9 mouse cellular contexts compared by ENCODE assay signal in the genomic region with DNA sequence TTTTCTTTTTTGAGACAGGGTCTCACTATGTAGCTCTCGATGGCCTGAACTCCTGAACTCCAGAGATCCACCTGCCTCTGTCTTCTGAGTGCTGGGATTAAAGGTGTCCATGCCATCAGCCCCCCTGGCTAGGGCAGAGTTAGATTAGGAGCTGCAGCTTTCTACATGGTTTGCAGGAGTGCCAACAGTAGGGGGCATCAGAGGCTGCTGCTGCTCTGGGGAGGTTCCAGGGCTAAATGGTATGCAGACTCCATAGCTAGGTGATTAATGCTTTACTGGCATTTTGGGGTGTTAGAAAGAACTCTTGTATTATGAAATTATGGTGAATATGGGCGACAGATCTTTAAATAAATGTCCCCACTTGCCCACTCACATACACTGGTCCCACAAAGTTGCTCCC. TPM values are rescaled to one million over a fixed set of nuclear protein-coding genes. Genes with fewer than 3 reads are reported as not detected.
DNase-seq lines count a peak whose midpoint lies in the region; ATAC-seq and TF ChIP-seq lines count a peak whose summit lies in the region.
"Had no signal": no experiment of that assay in that cellular context is flagged by ENCODE, and none has a peak within 500 bp of the region (broad histone marks: within the 10 kb centered on the region; RNA-seq: fewer than 3 reads in every experiment).

No protein-coding gene starts in this region.

- peak; percentile 66 for TF ChIP-seq CTCF in C2C12 (IDR thresholded peaks at IDR 0.05; ENCODE audit: control insufficient read depth, insufficient read depth, insufficient read length)

- H3K4me3 ChIP-seq in hindbrain, embryonic 11.5 days (ENCODE audit: low read depth, low read length): no peak overlapping the region
- no peak overlapping the region for H3K4me3 ChIP-seq in hindbrain, embryonic 16.5 days (ENCODE audit: low read length)
- H3K4me3 ChIP-seq in C2C12 (ENCODE audit: insufficient read depth, poor library complexity, severe bottlenecking): no peak overlapping the region
- H3K4me3 ChIP-seq: neural tube, embryonic 13.5 days had no signal

- no peaks in the 10 kb centered on the region for H3K36me3 ChIP-seq in hindbrain, embryonic 11.5 days (ENCODE audit: control insufficient read depth, insufficient read depth, low read length)
- no peaks in the 10 kb centered on the region for H3K36me3 ChIP-seq in hindbrain, embryonic 16.5 days (ENCODE audit: control insufficient read depth, insufficient read depth, low read length)
- no peaks in the 10 kb centered on the region for H3K36me3 ChIP-seq in C2C12 (ENCODE audit: control insufficient read depth, insufficient read depth)
- H3K36me3 ChIP-seq: neural tube, embryonic 13.5 days had no signal

- H3K27me3 ChIP-seq in hindbrain, embryonic 11.5 days (ENCODE audit: control insufficient read depth, insufficient read depth, low read length): no peaks in the 10 kb centered on the region; the same call in 1 of the 2 replicates
- H3K27me3 ChIP-seq in hindbrain, embryonic 16.5 days (replicated peaks; ENCODE audit: control insufficient read depth, insufficient read depth, low read length): no peaks in the 10 kb centered on the region
- H3K27me3 ChIP-seq in C2C12 (ENCODE audit: control insufficient read depth, insufficient read depth, insufficient read length): no peaks in the 10 kb centered on the region

- H3K27ac ChIP-seq in hindbrain, embryonic 11.5 days (ENCODE audit: low read depth, low read length): no peak overlapping the region
- no peak overlapping the region for H3K27ac ChIP-seq in hindbrain, embryonic 16.5 days (ENCODE audit: low read depth, low read length)
- H3K27ac ChIP-seq: neural tube, embryonic 13.5 days had no signal

- no peak overlapping the region for H3K9ac ChIP-seq in hindbrain, embryonic 11.5 days (ENCODE audit: low read depth, low read length)
- H3K9ac ChIP-seq in hindbrain, embryonic 16.5 days (ENCODE audit: low read depth, low read length): no peak overlapping the region
- H3K9ac ChIP-seq: neural tube, embryonic 13.5 days had no signal

- 38% methylated on average over 2 of the region's 2 CpGs for WGBS in hindbrain, embryonic 11.5 days
- 41% methylated on average over 2 of the region's 2 CpGs for WGBS in hindbrain, embryonic 16.5 days

- peak; percentile 59 for DNase-seq in hindbrain, embryonic 11.5 days (ENCODE audit: low spot score)
- peak; percentile 35 for DNase-seq in ZHBTc4 (ENCODE audit: low read depth, low spot score)
- DNase-seq in induced T-regulatory cell, adult 2 months (ENCODE audit: low read depth): peak; percentile 10
- DNase-seq in lung, postnatal 36 days: peak; percentile 69
- no peak for DNase-seq in B cell, adult 2 months

- no peak overlapping the region for H3ac ChIP-seq in C2C12 (ENCODE audit: control insufficient read depth, insufficient read length, low read depth)

- H3K79me2 ChIP-seq in C2C12 (ENCODE audit: control insufficient read depth, insufficient read depth): no peaks in the 10 kb centered on the region

- no peaks in the 10 kb centered on the region for H3K4me1 ChIP-seq in hindbrain, embryonic 11.5 days (replicated peaks; ENCODE audit: control insufficient read depth, insufficient read depth, low read length)
- H3K4me1 ChIP-seq in hindbrain, embryonic 16.5 days (ENCODE audit: control insufficient read depth, insufficient read depth, low read depth, low read length): peaks cover 3% of the 10 kb centered on the region

- H3K9me3 ChIP-seq in hindbrain, embryonic 11.5 days (ENCODE audit: control insufficient read depth, low read length): no peaks in the 10 kb centered on the region
- H3K9me3 ChIP-seq in hindbrain, embryonic 16.5 days (ENCODE audit: control insufficient read depth, low read length): no peaks in the 10 kb centered on the region
- H3K9me3 ChIP-seq: neural tube, embryonic 13.5 days had no signal

- no peaks in the 10 kb centered on the region for H3K79me3 ChIP-seq in C2C12 (ENCODE audit: low read depth)

- ATAC-seq in hindbrain, embryonic 11.5 days (ENCODE audit: low FRiP score): no peak
- no peak for ATAC-seq in hindbrain, embryonic 16.5 days
- no peak for ATAC-seq in monocyte, adult 5-6 weeks (replicated peaks; ENCODE audit: insufficient number of reproducible peaks, low FRiP score, low TSS enrichment, poor library complexity, severe bottlenecking)

- H3K4me2 ChIP-seq in hindbrain, embryonic 11.5 days (replicated peaks; ENCODE audit: low read depth, low read length): no peak overlapping the region
- no peak overlapping the region for H3K4me2 ChIP-seq in hindbrain, embryonic 16.5 days (ENCODE audit: low read length)
- H3K4me2 ChIP-seq: neural tube, embryonic 13.5 days had no signal

TF ChIP-seq in C2C12, 6 proteins besides CTCF, POLR2A, EP300 and RAD21:
- TF ChIP-seq CEBPB (IDR thresholded peaks at IDR 0.05; ENCODE audit: low read depth) (no peak), USF1 (IDR thresholded peaks at IDR 0.05; ENCODE audit: low read depth) (no peak), FOSL1 (IDR thresholded peaks at IDR 0.05; ENCODE audit: insufficient read depth, low read length, poor library complexity, severe bottlenecking) (no peak), MAX (IDR thresholded peaks at IDR 0.05) (no peak), MYOD1 (IDR thresholded peaks at IDR 0.05; ENCODE audit: control insufficient read depth, insufficient read length, low read depth) (no peak), MYOG (IDR thresholded peaks at IDR 0.05; ENCODE audit: control insufficient read depth, extremely low read depth, insufficient read length) (no peak)

RNA-seq across cellular contexts. Expression of a gene that starts 5.0 kb away (rescaled TPM):
- 8.3 and 8.6 TPM in 2 replicates for polyA plus RNA-seq in hindbrain, embryonic 11.5 days (2014; fragmentation: Nextera tagmentation; extraction: Ambion mirVana)
- polyA plus RNA-seq in hindbrain, embryonic 16.5 days (2015; fragmentation: Nextera tagmentation; extraction: Ambion mirVana): 4.7 and 5.9 TPM in 2 replicates
- polyA plus RNA-seq in C2C12 (2012; fragmentation: generic; extraction: Trizol): 10.3 TPM
- 3.0 to 6.1 TPM (median 5.4 TPM) in 3 replicates for total RNA-seq in monocyte, adult 5-6 weeks (2017)

RNA-seq across cellular contexts. Expression of a gene that starts 33.8 kb away (rescaled TPM):
- polyA plus RNA-seq in hindbrain, embryonic 11.5 days (2014; fragmentation: Nextera tagmentation; extraction: Ambion mirVana): 38.1 and 38.5 TPM in 2 replicates
- 12.8 and 23.9 TPM in 2 replicates for polyA plus RNA-seq in hindbrain, embryonic 16.5 days (2015; fragmentation: Nextera tagmentation; extraction: Ambion mirVana)
- polyA plus RNA-seq in C2C12 (2012; fragmentation: generic; extraction: Trizol): 25.6 TPM
- 36.7 to 111 TPM (median 42.1 TPM) in 3 replicates for total RNA-seq in monocyte, adult 5-6 weeks (2017)

Comparison
In these comparisons a context has a peak if more than half of its experiments do, and no peak if none do; other contexts are left out.
1. DNase-seq: peak in hindbrain, embryonic 11.5 days (single experiment), ZHBTc4 (single experiment), induced T-regulatory cell, adult 2 months (single experiment) and lung, postnatal 36 days (single experiment); none in B cell, adult 2 months (0 of 2).